Mouse (Mus musculus): Measurements from ENCODE around the gene Ndfip2.

DNA sequence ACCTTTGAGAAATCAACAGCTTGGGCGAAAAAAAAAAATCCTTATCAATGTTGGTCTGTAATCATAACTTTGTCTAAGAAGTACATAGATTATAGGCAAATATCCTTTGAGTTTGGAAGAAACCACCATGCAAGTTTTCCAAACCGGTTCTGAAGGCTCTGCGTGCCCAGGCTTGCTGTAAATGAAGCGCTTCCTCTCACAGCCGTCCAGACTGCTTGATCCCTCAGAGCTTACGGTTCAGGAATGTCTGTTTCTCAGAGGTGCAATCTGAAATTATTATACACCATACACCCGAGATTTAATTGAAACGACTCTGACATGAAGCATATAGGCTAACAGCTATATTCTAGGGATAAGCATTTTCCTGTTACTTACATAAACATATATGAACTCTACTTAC lies 83.4 kb downstream of the Ndfip2 start:
- TF ChIP-seq TCF12 (IDR thresholded peaks at IDR 0.05; ENCODE audit: insufficient read depth, poor library complexity, severe bottlenecking): no peak
- TF ChIP-seq MYOG (IDR thresholded peaks at IDR 0.05; ENCODE audit: control insufficient read depth in 1 of 3, insufficient read depth in 1 of 3, insufficient read length in 2 of 3, low read depth in 2 of 3): no peak
- TF ChIP-seq POLR2A (IDR thresholded peaks at IDR 0.05; ENCODE audit: insufficient read length, low read depth): no peak
- no peak for TF ChIP-seq MYOD1 (IDR thresholded peaks at IDR 0.05; ENCODE audit: control insufficient read depth in 1 of 3, insufficient read length in 2 of 3, low read depth in 2 of 3)
- TF ChIP-seq TCF3 (IDR thresholded peaks at IDR 0.05; ENCODE audit: insufficient read length, low read depth): no peak

Data from myocyte (in vitro differentiated cells).